Mouse (Mus musculus) thymus, postnatal 4 days (tissue): Measurements from ENCODE around the gene Lbx2.
A peak's percentile ranks its signal among the peaks of the same experiment; 100 is the strongest.

Experiments used
- DNase-seq: peaks from one replicate; pipeline ENCODE4 v3.0.0; 2021

Gene Lbx2

GRCm38 (mm10) chr6:83086121-83087035, at the start of gene Lbx2:
Lbx2 (plus strand) TSS chr6:83086367.
- DNase-seq = peak; percentile 70

- DNase-seq = no peak
These were observed 49.0 kb upstream of the Lbx2 start for GRCm38 (mm10) chr6:83037188-83037587.

GRCm38 (mm10) chr6:83038496-83039012, 47.6 kb upstream of the Lbx2 start:
- DNase-seq = peak; percentile 96

- DNase-seq = no peak
These were observed 45.6 kb upstream of the Lbx2 start for GRCm38 (mm10) chr6:83040601-83041000.

GRCm38 (mm10) chr6:83043561-83043960, 42.6 kb upstream of the Lbx2 start:
- DNase-seq = no peak

GRCm38 (mm10) chr6:83043993-83044392, 42.2 kb upstream of the Lbx2 start:
- no peak for DNase-seq

GRCm38 (mm10) chr6:83044742-83045141, 41.4 kb upstream of the Lbx2 start:
- no peak for DNase-seq

- DNase-seq = no peak
These were observed 36.8 kb upstream of the Lbx2 start for GRCm38 (mm10) chr6:83049367-83049766.

- DNase-seq = peak; percentile 52
These were observed 32.8 kb upstream of the Lbx2 start for GRCm38 (mm10) chr6:83053136-83053960.

GRCm38 (mm10) chr6:83054074-83054851, 31.9 kb upstream of the Lbx2 start, which contains the start of gene Aup1:
Aup1 (plus strand) TSS chr6:83054521.
- peak; percentile 96 for DNase-seq

- DNase-seq = peak; percentile 78
These were observed 31.2 kb upstream of the Lbx2 start, which contains the start of gene Htra2 for GRCm38 (mm10) chr6:83054871-83055431. Htra2 (minus strand) TSS chr6:83055273.

GRCm38 (mm10) chr6:83057790-83058189, 28.4 kb upstream of the Lbx2 start, which contains the start of gene Dqx1:
Dqx1 (plus strand) TSS chr6:83057844.
- DNase-seq = no peak

- no peak for DNase-seq
These were observed 27.4 kb upstream of the Lbx2 start for GRCm38 (mm10) chr6:83058725-83059124.

- peak; percentile 41 for DNase-seq
These were observed 20.2 kb upstream of the Lbx2 start for GRCm38 (mm10) chr6:83065995-83066394.

- DNase-seq = no peak
These were observed 19.7 kb upstream of the Lbx2 start for GRCm38 (mm10) chr6:83066441-83066840.

- no peak for DNase-seq
These were observed 17.9 kb upstream of the Lbx2 start for GRCm38 (mm10) chr6:83068221-83068620.

- no peak for DNase-seq
These were observed 17.3 kb upstream of the Lbx2 start for GRCm38 (mm10) chr6:83068706-83069487.

- peak; percentile 38 for DNase-seq
These were observed 16.5 kb upstream of the Lbx2 start for GRCm38 (mm10) chr6:83069488-83070246.

GRCm38 (mm10) chr6:83070247-83070310, 16.1 kb upstream of the Lbx2 start, which contains the start of gene Tlx2:
Tlx2 (minus strand) TSS chr6:83070293.
- no peak for DNase-seq

- peak; percentile 58 for DNase-seq
These were observed 15.6 kb upstream of the Lbx2 start for GRCm38 (mm10) chr6:83070311-83071219.
